Mouse (Mus musculus): ENCODE data around the gene Naa25. TPM values are rescaled to one million over a fixed set of nuclear protein-coding genes. Genes with fewer than 3 reads are reported as not detected.
A peak's percentile ranks its signal among the peaks of the same experiment; 100 is the strongest.

The Naa25 gene
- polyA plus RNA-seq, 1 experiment from 2014 or later = 35.1 TPM

DNA sequence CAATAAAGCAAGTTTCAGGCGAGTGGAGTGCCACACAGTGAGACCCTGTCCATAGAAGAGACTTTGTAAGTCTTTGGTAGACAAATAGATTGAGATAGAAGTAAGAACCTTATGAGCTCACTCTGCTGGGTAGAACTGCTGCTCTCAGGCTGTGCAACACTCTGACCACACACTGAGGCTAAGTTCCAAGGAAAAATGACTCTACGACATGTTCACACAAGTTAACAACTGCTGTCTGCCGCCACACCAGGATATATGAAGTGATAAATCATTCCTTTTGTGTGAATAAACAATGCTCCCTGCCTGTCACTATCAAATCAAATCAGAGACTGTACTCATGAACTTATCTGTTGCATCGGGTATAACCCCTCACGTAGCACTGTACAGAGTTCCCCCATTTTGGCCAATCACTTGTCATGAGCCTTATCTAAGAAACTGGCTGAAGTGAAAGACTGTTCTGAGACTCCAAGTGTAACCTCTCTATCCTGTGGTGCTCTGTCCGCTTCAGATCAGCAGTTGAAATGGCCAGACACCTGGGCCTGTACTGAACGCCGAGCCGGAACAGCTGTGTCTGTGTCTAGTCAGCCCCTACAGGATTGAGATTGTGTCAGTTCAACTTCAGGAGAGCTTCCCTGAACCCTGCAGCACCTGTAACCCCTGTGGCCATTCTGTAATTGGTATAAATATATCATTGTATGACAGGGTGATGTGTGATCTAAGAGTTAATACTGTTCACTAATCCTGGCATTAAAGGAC lies 58.0 kb downstream of the Naa25 start:
- Histone ChIP-seq H3K4me1 (replicated peaks; ENCODE audit: control insufficient read depth, insufficient read depth, low read length) (peaks cover 23% of the 10 kb centered on the region), H3K4me2 (ENCODE audit: low read depth, low read length) (no peak overlapping the region), H3K36me3 (ENCODE audit: control insufficient read depth, insufficient read depth, low read length) (no peaks in the 10 kb centered on the region), H3K27me3 (ENCODE audit: control insufficient read depth, insufficient read depth, low read depth, low read length) (no peaks in the 10 kb centered on the region), H3K9me3 (ENCODE audit: control insufficient read depth, low read length) (no peaks in the 10 kb centered on the region; the same call in 1 of the 2 replicates), H3K4me3 (ENCODE audit: low read length) (no peak overlapping the region), H3K9ac (ENCODE audit: low read length) (no peak overlapping the region), H3K27ac (ENCODE audit: low read length) (no peak overlapping the region)
- 50% methylated on average over 9 of the region's 9 CpGs for WGBS
- ATAC-seq (ENCODE audit: low read depth) = no peak

- no peaks in the 10 kb centered on the region for H3K36me3 ChIP-seq (ENCODE audit: control insufficient read depth, insufficient read depth, low read length)
- 0 out of 2 replicates have a peak, but pooled peaks cover 2% of the 10 kb centered on the region for H3K4me1 ChIP-seq (replicated peaks; ENCODE audit: control insufficient read depth, insufficient read depth, low read length)
- no peak overlapping the region for H3K4me3 ChIP-seq (ENCODE audit: low read length)
- H3K9me3 ChIP-seq (ENCODE audit: control insufficient read depth, low read length) = no peaks in the 10 kb centered on the region; the same call in 1 of the 2 replicates
- no peak overlapping the region for H3K4me2 ChIP-seq (ENCODE audit: low read depth, low read length)
- H3K27ac ChIP-seq (ENCODE audit: low read length) = no peak overlapping the region
- 39% methylated on average over 4 of the region's 4 CpGs for WGBS
- ATAC-seq (ENCODE audit: low read depth) = no peak
- H3K27me3 ChIP-seq (ENCODE audit: control insufficient read depth, insufficient read depth, low read depth, low read length) = no peaks in the 10 kb centered on the region
- H3K9ac ChIP-seq (ENCODE audit: low read length) = no peak overlapping the region
These were observed 63.8 kb downstream of the Naa25 start for GRCm38 (mm10) chr5:121461339-121462170.

GRCm38 (mm10) chr5:121462171-121462502 lies 64.4 kb downstream of the Naa25 start:
- H3K9ac ChIP-seq (ENCODE audit: low read length) = no peak overlapping the region
- H3K36me3 ChIP-seq (ENCODE audit: control insufficient read depth, insufficient read depth, low read length) = no peaks in the 10 kb centered on the region
- H3K4me3 ChIP-seq (ENCODE audit: low read length) = no peak overlapping the region
- ATAC-seq (ENCODE audit: low read depth) = no peak
- H3K27ac ChIP-seq (ENCODE audit: low read length) = no peak overlapping the region
- H3K4me1 ChIP-seq (replicated peaks; ENCODE audit: control insufficient read depth, insufficient read depth, low read length) = 0 out of 2 replicates have a peak, but pooled peaks cover 2% of the 10 kb centered on the region
- no peaks in the 10 kb centered on the region; the same call in 1 of the 2 replicates for H3K9me3 ChIP-seq (ENCODE audit: control insufficient read depth, low read length)
- no peaks in the 10 kb centered on the region for H3K27me3 ChIP-seq (ENCODE audit: control insufficient read depth, insufficient read depth, low read depth, low read length)
- no peak overlapping the region for H3K4me2 ChIP-seq (ENCODE audit: low read depth, low read length)
- WGBS = 17% methylated on average over 1 of the region's 1 CpGs

DNA sequence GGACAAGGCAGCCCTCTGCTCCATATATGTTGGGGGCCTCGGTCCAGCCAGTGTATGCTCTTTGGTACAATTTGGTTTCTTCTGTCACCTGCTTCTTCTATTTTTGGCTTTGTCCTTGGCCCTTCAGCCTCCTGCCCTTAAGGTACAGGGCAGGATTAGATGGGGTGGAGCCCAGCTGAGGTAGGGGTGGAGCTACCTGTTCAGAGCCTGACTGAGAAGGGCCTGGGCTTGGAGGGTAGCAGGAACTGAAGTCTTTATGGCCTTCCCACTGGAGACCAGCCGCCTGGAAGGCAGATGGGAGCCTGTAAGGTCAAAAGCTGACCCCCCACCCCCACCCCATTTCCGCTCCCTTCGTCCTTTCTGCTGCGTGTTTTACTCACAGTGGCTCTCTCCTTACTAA lies 65.2 kb downstream of the Naa25 start:
- Histone ChIP-seq H3K27ac (ENCODE audit: low read length) (no peak overlapping the region), H3K36me3 (ENCODE audit: control insufficient read depth, insufficient read depth, low read length) (no peaks in the 10 kb centered on the region), H3K9ac (ENCODE audit: low read length) (no peak overlapping the region), H3K4me3 (ENCODE audit: low read length) (no peak overlapping the region), H3K27me3 (ENCODE audit: control insufficient read depth, insufficient read depth, low read depth, low read length) (no peaks in the 10 kb centered on the region), H3K4me2 (ENCODE audit: low read depth, low read length) (peak overlapping the region; percentile 21; the same call in 1 of the 2 replicates), H3K9me3 (ENCODE audit: control insufficient read depth, low read length) (no peaks in the 10 kb centered on the region; the same call in 1 of the 2 replicates), H3K4me1 (replicated peaks; ENCODE audit: control insufficient read depth, insufficient read depth, low read length) (0 out of 2 replicates have a peak, but pooled peaks cover 2% of the 10 kb centered on the region)
- peak; percentile 60; the same call in 1 of the 2 replicates for ATAC-seq (ENCODE audit: low read depth)
- 50% methylated on average over 5 of the region's 5 CpGs for WGBS

GRCm38 (mm10) chr5:121463601-121464250 lies 66.0 kb downstream of the Naa25 start:
- ATAC-seq (ENCODE audit: low read depth) = no peak
- Histone ChIP-seq H3K4me1 (replicated peaks; ENCODE audit: control insufficient read depth, insufficient read depth, low read length) (0 out of 2 replicates have a peak, but pooled peaks cover 2% of the 10 kb centered on the region), H3K9ac (ENCODE audit: low read length) (peak overlapping the region; percentile 9; the same call in 1 of the 2 replicates), H3K27me3 (ENCODE audit: control insufficient read depth, insufficient read depth, low read depth, low read length) (no peaks in the 10 kb centered on the region), H3K9me3 (ENCODE audit: control insufficient read depth, low read length) (no peaks in the 10 kb centered on the region; the same call in 1 of the 2 replicates), H3K27ac (ENCODE audit: low read length) (peak overlapping the region; percentile 0; the same call in 1 of the 2 replicates), H3K4me3 (ENCODE audit: low read length) (no peak overlapping the region), H3K36me3 (ENCODE audit: control insufficient read depth, insufficient read depth, low read length) (no peaks in the 10 kb centered on the region), H3K4me2 (ENCODE audit: low read depth, low read length) (no peak overlapping the region)
- 42% methylated on average over 5 of the region's 5 CpGs for WGBS

DNA sequence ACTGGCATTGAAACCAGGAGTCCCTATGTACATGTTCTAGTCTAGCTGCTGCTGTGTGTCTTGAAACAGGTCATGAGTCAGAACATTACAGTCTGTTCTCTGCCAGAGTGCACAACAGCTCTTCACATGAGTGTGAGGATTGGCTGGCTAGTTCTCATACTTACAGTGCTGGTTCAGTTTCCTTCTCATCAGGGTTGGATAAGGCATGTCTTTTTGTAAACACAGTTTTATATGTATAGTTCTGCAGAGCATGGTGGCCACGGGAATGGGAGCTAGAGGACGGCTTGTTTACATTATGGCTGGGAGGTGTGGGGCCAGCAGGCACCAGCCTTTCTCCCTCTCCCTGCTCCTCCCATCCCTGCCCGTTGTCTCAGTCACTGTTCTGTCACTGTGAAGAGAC lies 71.8 kb downstream of the Naa25 start:
- 3% methylated on average over 3 of the region's 3 CpGs for WGBS
- peak; percentile 88 for ATAC-seq (ENCODE audit: low read depth)

GRCm38 (mm10) chr5:121472411-121472810 lies 74.7 kb downstream of the Naa25 start:
- Histone ChIP-seq H3K4me1 (replicated peaks; ENCODE audit: control insufficient read depth, insufficient read depth, low read length) (peaks cover 10% of the 10 kb centered on the region; the same call in 1 of the 2 replicates), H3K4me3 (ENCODE audit: low read length) (no peak overlapping the region), H3K36me3 (ENCODE audit: control insufficient read depth, insufficient read depth, low read length) (no peaks in the 10 kb centered on the region), H3K4me2 (ENCODE audit: low read depth, low read length) (no peak overlapping the region), H3K27ac (ENCODE audit: low read length) (no peak overlapping the region), H3K9ac (ENCODE audit: low read length) (no peak overlapping the region), H3K27me3 (ENCODE audit: control insufficient read depth, insufficient read depth, low read depth, low read length) (no peaks in the 10 kb centered on the region), H3K9me3 (ENCODE audit: control insufficient read depth, low read length) (no peaks in the 10 kb centered on the region)
- no peak for ATAC-seq (ENCODE audit: low read depth)
- 84% methylated on average over 2 of the region's 2 CpGs for WGBS

More for the DNA sequence above, 71.8 kb downstream of the Naa25 start:
- Histone ChIP-seq H3K27me3 (ENCODE audit: control insufficient read depth, insufficient read depth, low read depth, low read length) (no peaks in the 10 kb centered on the region), H3K4me3 (ENCODE audit: low read length) (no peak overlapping the region), H3K9ac (ENCODE audit: low read length) (no peak overlapping the region), H3K4me1 (replicated peaks; ENCODE audit: control insufficient read depth, insufficient read depth, low read length) (peaks cover 10% of the 10 kb centered on the region; the same call in 1 of the 2 replicates), H3K36me3 (ENCODE audit: control insufficient read depth, insufficient read depth, low read length) (no peaks in the 10 kb centered on the region), H3K27ac (ENCODE audit: low read length) (peak overlapping the region; percentile 54), H3K9me3 (ENCODE audit: control insufficient read depth, low read length) (no peaks in the 10 kb centered on the region), H3K4me2 (ENCODE audit: low read depth, low read length) (no peak overlapping the region)

GRCm38 (mm10) chr5:121474610-121475009 lies 76.9 kb downstream of the Naa25 start:
- no peak overlapping the region for H3K4me2 ChIP-seq (ENCODE audit: low read depth, low read length)
- peaks cover 5% of the 10 kb centered on the region; the same call in 1 of the 2 replicates for H3K4me1 ChIP-seq (replicated peaks; ENCODE audit: control insufficient read depth, insufficient read depth, low read length)
- H3K4me3 ChIP-seq (ENCODE audit: low read length) = no peak overlapping the region
- no peak for ATAC-seq (ENCODE audit: low read depth)
- no peak overlapping the region for H3K27ac ChIP-seq (ENCODE audit: low read length)
- H3K9me3 ChIP-seq (ENCODE audit: control insufficient read depth, low read length) = no peaks in the 10 kb centered on the region
- WGBS = 35% methylated on average over 7 of the region's 7 CpGs
- no peaks in the 10 kb centered on the region for H3K27me3 ChIP-seq (ENCODE audit: control insufficient read depth, insufficient read depth, low read depth, low read length)
- H3K9ac ChIP-seq (ENCODE audit: low read length) = no peak overlapping the region
- H3K36me3 ChIP-seq (ENCODE audit: control insufficient read depth, insufficient read depth, low read length) = no peaks in the 10 kb centered on the region
